Mouse (Mus musculus) lung, adult 10 weeks (tissue): Measurements from ENCODE around the gene Gm20683. TPM values are rescaled to one million over a fixed set of nuclear protein-coding genes. Genes with fewer than 3 reads are reported as not detected.

Experiments used
- polyA plus RNA-seq: library from polyadenylated mRNA; stranded (reverse); fragments of 350-450 nt; fragmentation: Illumina TruSeq; extraction: RNeasy Lipid Tissue Mini Kit (QIAGEN cat#74804); gene quantifications from one replicate; pipeline ENCODE4 v1.2.3, GENCODE M21; 2014; ENCODE audit warnings: low read depth, low replicate concordance; ENCODE audit not compliant: insufficient read depth

Gm20683 gene
- 2.7 TPM for polyA plus RNA-seq

DNA sequence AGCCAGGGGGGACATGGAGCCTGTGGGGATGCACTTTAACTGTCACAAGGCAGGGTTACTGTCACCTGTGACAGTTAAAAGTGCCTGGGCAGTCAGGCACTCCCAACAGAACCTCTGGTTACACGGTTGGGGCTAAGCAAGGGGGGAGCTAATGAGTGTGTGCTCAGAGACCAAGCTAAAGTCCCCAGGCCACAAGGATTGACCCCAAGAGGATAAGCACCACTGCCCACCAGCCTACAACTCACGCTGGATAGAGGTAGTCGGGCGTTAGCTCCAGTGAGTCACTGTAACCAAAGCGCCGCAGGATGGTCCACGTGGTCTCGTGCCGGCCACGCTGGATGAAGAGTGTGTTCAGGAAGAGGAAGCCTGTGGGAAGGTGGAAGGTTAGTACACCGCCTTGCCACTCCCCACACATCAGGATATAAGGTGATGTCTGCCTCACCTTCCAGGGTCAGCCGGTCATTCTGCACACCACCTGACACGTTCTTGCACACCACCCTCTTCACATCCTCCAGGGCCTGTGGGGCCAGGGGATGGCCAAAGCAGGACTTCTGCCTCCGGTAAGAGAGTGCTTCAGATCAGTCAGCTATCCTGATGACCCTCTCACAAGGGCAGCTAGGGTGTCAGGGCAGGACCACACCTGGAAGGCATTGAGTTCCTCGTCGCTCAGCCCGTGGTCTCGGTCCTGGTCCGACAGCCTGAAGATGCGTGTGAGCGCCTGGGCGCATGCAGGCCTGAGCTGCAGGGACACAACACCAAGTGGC, at the start of gene Gm20683:
Gene Gm20683 (minus strand): TSS at position 647 of the 764 bp plus-strand sequence.

DNA sequence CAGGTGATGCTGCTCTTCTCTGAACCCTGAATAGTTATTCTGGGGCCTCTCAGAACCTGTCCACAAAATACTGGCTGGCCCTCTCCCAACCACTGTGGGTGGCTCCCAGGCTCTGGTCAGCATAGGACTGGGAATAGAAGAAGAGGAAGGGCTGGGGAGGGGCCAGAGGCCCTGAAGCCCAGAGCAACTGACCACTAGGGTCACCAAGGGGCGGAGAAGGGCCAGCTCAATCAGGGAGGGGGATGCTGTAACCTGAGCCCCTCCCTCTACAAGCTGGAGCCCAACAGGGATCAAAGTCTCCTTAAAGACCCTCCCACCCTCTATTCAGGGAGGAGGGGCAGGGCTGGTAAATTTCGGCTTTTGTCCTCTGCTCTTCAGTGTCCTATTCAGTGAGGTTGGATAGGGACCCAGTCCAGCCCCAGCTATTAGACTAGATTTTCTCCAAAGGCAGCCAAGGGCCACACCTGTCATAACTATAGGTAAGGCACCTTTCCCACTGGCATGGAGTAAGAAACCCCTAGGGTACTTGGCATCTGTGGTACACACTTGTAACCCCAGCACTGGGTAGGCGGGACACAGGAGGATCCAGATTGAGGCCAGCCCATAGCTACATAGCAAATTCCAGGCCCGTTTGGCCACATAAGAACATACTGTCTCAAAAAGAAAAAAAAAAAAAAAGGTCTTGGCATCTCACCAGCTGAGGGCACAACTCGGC, 38.8 kb upstream of the Gm20683 start, which contains the start of gene Wfikkn1:
Gene Wfikkn1 (minus strand): TSS at position 663 of the 715 bp plus-strand sequence.

DNA sequence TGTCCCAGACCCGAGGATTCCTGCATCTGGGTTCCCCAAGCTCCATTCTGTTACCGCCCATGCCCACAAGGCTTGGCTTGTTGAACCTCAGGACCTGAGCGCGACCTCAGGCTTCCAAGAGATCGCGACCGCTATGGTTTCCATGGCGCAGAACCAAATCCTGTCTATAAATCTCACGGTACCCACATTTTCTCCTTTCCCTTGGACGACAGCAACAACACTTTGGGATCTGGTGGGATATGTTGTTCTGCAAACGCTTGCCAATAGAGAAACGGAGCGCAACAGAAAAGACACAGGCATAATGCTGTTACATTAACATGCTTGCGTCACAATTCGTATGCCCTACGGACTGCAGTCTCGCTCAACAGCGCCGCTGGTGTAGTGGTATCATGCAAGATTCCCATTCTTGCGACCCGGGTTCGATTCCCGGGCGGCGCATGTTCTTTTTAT, 33.2 kb upstream of the Gm20683 start, which contains the start of gene Mettl26:
Gene Mettl26 (plus strand): TSS at position 354 of the 450 bp plus-strand sequence.

DNA sequence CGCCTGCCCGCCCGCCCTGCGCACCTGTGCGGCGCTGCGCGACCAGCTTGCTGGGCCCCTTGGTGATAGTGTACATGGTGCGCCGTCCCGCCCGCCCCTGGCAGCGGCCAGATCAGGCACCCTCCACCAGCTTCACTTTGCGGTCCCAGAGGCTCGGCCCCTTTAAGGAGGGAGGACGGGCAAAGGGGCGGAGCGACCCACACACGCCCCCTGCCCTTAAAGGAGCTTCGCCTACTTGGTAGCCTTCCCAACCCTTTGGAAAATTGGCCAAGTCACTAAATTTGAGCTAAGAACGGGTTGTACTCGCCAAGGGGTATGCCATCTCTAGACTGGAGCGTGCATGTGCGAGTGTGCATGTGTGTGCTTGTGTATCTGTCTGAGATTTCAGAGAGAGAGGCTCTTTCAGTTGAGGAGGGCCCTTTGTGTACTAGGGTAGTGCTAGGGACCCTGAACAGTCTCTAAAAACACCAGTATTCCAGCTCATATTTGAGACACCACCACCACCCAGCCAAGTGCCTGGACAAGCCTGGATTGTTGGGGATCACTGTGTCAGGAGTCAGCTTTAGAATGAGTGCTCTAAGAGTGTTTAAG, 27.1 kb upstream of the Gm20683 start, which contains the start of gene Mcrip2:
Gene Mcrip2 (minus strand): TSS at position 164 of the 591 bp plus-strand sequence.

DNA sequence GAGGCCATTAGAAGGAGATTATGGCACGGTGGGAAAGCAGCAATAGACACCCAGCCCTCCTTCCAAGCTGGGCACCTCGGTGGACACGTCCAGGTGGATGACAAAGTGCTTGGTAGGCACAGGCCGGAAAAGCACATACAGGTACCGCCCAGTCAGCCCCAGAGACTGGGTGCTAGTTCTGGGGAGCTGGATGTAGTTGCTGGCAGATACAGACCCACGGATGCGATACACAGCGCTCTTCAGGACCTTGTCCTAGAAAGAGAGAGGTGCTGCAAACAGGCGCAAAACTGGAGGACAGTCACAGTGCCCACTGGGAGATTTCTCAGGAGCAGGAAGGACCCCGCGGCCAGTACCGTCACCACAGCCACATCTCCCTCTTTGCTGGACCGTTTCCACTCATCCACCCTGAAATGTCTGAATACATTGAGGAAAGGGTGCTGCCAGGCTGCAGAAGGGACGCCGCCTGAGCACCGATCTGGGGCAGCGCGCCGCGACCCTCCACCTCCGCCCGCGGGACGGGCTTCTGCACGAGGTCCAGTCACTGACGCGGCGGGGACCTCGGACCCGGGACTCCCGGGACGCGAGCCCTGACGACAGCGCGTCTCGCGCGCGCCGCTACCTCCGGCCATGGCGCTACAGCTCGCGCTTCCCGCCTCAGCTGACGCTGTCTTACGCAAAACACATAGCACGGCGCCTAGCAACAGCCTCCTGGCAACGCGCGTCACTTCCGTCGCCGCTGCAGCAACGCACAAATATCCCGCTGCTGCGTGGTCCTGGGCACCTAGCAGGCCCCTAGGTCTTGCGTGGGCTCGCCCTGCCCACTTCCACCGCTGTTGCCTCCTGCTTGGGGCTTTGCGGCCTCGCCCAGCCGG, 19.5 kb upstream of the Gm20683 start, which contains the start of gene Wdr90:
Gene Wdr90 (minus strand): TSS at position 670 of the 872 bp plus-strand sequence.

DNA sequence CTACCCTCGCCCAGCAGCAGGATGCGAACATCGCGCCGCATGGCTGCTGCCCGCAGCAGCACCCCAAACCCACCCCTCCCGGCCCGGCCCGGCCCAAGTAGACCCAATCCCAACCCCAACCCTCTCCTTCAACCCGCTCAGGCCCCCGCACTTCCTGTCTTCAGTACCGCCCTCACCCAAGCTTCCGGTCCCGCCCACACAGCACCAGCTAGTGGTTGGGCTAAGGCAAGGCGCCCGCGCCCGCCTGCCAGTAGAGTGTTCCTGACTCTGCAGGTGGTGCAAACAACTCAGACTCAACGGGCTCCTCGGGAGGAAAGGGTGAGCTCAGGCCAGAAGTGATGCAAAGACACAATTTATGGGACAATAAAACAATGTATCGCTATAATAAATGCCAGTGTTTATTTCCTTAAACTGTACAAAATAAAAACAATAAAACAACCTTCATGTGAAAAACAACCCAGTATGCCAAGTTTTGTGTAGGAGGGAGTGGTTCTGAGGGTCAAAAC, 2.9 kb upstream of the Gm20683 start, which contains the start of gene Rhot2:
Gene Rhot2 (minus strand): TSS at position 456 of the 506 bp plus-strand sequence.

DNA sequence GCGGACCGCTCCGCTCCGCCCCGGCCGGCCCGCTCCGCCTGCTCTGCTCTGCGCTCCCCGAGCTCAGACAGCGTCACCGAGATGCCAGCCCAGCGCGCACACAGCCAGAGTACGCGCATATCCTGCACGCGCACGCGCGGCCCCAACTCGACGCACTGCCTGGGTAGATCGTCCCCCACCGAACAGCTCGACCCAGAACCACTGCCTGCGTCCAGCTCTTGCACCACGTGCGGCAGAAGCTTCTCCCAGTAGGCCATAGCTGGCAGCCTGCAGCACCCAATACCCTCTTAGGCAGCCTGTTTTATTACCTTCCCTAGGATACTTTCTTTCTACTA, 4.5 kb downstream of the Gm20683 start, which contains the start of gene Rhbdl1:
Gene Rhbdl1 (minus strand): TSS at position 220 of the 335 bp plus-strand sequence.

DNA sequence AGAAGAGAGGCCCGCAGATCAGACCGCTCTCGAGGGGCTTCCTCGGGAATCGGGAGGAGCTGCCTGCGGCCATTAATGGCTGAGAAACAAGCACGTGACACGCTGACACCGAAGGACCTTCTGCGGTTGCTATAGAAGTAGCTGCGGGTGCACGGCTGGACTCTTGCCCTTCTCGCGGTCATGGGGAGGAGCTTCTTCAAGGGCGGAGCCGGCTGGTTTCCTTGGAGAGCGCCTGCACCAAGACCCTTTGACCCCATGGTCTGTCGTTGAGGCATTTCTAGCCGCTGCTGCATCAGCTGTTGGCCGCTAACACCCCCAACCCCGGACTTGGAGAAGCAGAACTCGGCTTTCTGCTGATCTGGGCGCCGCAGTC, 8.3 kb downstream of the Gm20683 start, which contains the start of gene Stub1:
Gene Stub1 (minus strand): TSS at position 114 of the 373 bp plus-strand sequence.

DNA sequence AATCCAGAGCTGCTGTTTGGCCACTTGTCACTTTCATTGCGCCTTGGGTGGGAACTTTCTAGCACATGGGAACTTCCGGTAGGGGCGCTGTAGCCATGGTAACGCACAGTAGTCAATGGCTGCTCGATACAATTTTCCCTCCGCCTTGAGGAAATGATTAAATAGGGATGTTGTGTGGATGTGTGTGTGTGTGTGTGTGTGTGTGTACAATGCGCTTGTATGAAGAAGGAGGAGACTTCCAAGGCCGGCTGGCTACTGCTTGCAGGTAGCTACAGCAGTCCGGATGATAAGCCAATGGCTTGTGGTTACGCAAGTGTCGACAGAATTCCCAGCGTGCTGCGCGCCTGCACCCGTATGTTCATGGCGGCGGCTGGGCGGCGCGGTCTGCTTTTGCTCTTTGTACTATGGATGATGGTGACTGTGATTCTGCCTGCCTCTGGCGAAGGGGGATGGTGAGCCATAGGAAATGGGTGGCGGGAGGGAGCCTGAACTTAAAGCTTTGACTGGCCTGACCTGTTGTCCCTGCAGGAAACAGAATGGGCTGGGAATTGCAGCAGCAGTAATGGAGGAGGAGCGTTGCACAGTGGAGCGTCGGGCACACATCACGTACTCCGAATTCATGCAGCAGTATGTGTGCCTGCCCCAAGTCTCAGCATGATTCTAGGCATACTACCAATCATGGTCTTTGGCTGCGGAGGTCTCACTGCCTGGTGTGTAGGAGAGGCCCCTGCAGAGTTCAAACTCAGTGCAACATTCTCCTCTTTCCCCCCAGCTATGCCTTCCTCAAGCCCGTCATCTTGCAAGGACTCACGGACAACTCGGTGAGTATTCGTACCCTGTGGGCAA, 12.6 kb downstream of the Gm20683 start, which contains the start of gene Jmjd8:
Gene Jmjd8 (plus strand): TSS at position 156 of the 846 bp plus-strand sequence.

DNA sequence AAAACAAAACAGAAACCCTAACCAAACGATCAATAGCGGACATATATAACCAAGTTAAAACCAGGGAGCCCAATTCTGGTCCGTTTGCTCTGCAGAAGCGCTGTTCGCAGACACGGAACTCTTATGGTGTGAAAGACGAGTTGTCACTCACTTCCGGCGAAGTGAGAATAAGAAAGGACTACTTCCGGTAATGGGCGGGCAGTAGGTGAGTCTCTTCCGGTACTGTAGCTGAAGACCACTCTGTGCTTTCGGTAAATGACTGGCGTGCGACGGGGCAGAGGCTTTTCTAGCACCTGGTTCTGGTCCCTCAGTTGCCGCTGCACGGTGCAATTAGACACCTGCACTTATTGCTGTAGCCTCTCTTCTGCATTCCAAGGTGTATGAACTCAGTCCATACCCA, 18.1 kb downstream of the Gm20683 start, which contains the start of gene Wdr24:
Gene Wdr24 (plus strand): TSS at position 176 of the 400 bp plus-strand sequence.

DNA sequence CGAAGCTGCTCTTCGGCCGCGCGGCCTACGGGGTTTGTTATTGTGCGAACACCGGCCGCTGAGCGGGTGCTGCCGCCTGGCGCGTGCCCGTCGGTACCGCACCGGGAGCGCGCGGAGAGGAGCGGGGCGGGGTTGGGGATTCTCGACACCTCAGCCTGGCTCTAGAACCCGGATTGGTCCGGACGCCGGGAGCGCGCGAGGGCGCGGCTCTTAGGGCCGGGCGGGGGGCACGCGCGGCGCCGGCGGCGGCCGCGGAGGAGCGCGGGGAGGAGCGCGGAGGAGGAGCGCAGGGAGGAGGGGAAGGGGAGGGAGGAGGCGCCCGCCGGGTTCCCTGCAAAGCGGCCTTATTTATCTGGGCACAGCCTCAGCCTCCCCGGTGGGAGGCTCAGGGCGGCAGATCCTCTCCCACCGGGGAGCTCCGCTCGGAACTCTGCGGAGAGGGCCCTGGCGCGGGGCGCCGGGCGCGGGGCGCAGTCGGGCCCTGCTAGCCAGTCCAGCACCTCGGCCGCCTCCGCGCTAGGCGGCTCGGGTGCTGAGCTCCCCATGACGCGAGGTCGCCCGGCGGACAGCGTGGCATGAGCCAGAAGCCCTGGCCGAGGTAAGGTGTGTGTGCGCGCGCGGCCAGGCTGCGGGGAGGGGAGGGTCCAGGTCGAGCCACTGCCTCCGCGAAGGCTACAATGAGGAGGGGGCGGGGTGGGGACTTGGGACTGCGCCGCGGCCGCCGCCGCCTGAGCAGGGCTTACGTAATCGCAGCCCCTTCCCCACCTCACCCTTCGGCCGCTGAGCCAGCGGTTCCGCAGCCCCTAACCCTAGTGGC, 32.6 kb downstream of the Gm20683 start, which contains the start of gene Fbxl16:
Gene Fbxl16 (plus strand): TSS at position 297 of the 817 bp plus-strand sequence.

DNA sequence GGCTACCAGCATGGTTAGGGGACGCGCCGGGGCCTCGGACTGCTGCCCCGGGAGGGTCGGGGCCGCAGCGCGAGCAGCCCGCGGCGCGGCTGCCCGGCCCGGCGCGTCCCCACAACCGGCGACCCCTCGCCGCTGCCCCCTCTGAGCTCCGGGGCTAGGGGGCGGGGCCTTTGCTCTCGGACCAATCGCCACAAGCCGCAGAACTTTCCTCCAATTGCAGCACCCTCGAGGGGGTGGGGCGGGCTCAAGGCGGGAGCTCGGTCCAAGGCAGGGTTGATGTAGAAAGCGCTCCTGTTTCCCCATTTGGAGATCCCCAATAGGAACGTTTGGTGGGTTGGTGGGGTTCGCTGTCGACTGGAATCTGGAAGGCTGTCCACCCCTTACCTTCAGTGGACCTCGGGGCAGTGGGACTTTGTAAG, 44.6 kb downstream of the Gm20683 start, which contains the start of gene Metrn:
Gene Metrn (minus strand): TSS at position 186 of the 419 bp plus-strand sequence.

DNA sequence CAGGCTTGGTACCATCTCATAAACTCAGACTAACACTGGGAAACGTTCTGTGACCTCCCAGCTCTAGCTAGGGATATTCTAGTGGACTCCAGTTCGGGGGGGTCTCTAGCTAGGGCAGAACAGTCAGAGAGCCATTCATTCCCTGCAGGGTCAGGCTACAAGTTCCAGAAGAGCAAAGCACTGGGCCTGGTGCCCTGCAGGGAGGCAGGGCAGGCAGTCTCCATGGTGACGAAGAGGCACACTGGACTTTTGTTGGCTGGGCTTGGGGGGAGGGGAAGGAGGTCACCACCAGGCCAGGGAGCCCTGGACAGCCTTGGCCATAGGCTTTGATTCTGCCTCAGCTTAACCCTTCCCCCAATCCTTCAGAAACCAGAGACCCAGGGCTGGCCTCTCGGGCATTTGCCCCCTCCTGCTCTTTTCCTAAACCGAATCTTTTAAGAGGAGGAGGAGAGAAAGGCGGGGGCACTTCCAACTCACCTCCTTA, 45.9 kb downstream of the Gm20683 start, which contains the start of gene AC134908.4:
Gene AC134908.4 (minus strand): TSS at position 51 of the 484 bp plus-strand sequence.

DNA sequence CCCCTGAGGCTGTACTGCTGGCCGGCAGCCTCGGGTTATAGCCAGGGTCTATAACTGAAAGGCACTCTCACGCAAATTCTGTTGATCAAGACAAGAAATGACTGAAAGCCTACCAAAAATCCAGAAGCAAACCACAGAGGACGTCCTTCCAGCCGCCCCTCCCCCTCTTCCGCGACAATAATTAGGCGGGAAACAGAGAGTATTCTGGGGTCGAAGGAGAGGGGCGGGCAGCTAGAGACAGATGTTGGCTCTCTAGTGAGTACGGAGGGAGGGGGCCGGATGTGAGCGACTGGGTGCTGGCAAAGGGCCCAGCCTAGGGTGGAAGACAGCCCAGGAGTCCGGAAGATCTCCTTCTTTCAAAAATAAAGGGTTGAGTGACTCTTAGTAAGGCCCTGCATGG, 48.9 kb downstream of the Gm20683 start, which contains the start of gene Fam173a:
Gene Fam173a (minus strand): TSS at position 287 of the 400 bp plus-strand sequence.

DNA sequence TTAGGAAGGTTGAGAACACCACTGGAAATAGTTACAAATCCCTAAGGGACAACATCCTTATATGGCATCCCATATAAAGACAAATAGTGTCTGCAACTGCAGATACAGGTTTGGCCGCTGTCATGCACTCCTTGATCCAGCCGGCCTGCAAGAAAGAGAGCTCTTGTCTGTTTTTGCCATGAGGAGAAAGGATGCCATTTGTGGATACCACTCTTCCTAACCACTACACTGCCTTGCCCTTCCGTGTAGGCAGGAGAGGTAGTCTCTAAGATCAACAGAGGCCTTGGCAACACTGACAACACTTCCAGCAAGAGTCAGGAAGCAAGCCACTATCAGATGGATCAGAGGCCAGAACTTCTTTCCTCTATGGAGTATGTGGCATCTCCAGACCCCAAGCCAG, 55.3 kb downstream of the Gm20683 start, which contains the start of gene Ccdc78:
Gene Ccdc78 (plus strand): TSS at position 301 of the 400 bp plus-strand sequence.

DNA sequence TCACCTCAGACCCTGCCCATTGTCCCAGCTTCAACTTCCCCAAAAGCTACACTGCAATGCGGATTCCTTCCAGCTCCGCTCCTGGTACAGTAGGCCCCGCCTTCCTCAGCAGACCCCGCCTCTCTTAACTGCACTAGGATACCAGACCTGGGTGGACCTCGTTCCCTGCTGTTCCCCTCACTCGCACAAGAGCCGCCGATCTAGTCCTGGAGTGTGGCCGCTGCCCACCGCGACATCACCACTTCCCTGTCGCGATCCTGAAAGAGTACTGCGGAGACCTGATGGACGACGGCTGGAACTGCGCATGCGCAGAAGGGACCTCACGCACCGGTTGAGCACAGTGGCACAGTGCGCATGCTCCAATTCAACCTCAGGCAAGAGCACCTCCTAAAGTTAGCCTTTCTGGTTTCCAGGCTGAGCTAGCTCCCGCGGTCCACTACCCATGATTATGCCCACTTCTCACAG, 56.2 kb downstream of the Gm20683 start, which contains the start of gene Haghl:
Gene Haghl (minus strand): TSS at position 393 of the 465 bp plus-strand sequence.

